21 mouse cellular contexts compared by ENCODE assay signal in genomic region chr3:9159073-9159472, GRCm38 (mm10).
A peak's percentile ranks its signal among the peaks of the same experiment; 100 is the strongest.
DNase-seq lines count a peak whose midpoint lies in the region; ATAC-seq and TF ChIP-seq lines count a peak whose summit lies in the region.
"Had no signal": no experiment of that assay in that cellular context is flagged by ENCODE, and none has a peak within 500 bp of the region (broad histone marks: within the 10 kb centered on the region; RNA-seq: fewer than 3 reads in every experiment).

No protein-coding gene starts in this region.

- H3K27ac ChIP-seq in heart, embryonic 11.5 days (ENCODE audit: low read depth, low read length), result no peak overlapping the region
- H3K27ac ChIP-seq in heart, adult 2 months, result no peak overlapping the region
- H3K27ac ChIP-seq in kidney, embryonic 16.5 days (ENCODE audit: low read length), result no peak overlapping the region
- H3K27ac ChIP-seq in embryonic facial prominence, embryonic 10.5 days (replicated peaks), result no peak overlapping the region
- H3K27ac ChIP-seq: forebrain, embryonic 12.5 days; hindbrain, embryonic 15.5 days; midbrain, embryonic 12.5 days; neural tube, embryonic 15.5 days had no signal

- no peak for ATAC-seq in heart, embryonic 11.5 days (replicated peaks; ENCODE audit: insufficient number of reproducible peaks, low FRiP score, low TSS enrichment)
- ATAC-seq in kidney, embryonic 16.5 days (ENCODE audit: low FRiP score, low TSS enrichment), result no peak
- ATAC-seq: liver, postnatal 0 days had no signal

- H3K4me1 ChIP-seq in heart, embryonic 11.5 days (ENCODE audit: control insufficient read depth, insufficient read depth, low read length), result no peaks in the 10 kb centered on the region
- no peaks in the 10 kb centered on the region for H3K4me1 ChIP-seq in heart, adult 2 months (ENCODE audit: control insufficient read depth, insufficient read depth, low read length)
- no peaks in the 10 kb centered on the region for H3K4me1 ChIP-seq in kidney, embryonic 16.5 days (ENCODE audit: insufficient read depth, low read length)
- peaks cover 5% of the 10 kb centered on the region for H3K4me1 ChIP-seq in embryonic facial prominence, embryonic 10.5 days
- H3K4me1 ChIP-seq in lung, adult 2 months (ENCODE audit: control insufficient read depth, insufficient read depth, low read length), result no peaks in the 10 kb centered on the region
- H3K4me1 ChIP-seq: hindbrain, embryonic 15.5 days; midbrain, embryonic 12.5 days; neural tube, embryonic 15.5 days had no signal

- no peak overlapping the region for H3K9ac ChIP-seq in heart, embryonic 11.5 days (ENCODE audit: low read depth, low read length)
- no peak overlapping the region for H3K9ac ChIP-seq in heart, adult 2 months (ENCODE audit: low read depth, low read length)
- H3K9ac ChIP-seq in kidney, embryonic 16.5 days (replicated peaks; ENCODE audit: low read length), result no peak overlapping the region
- H3K9ac ChIP-seq: forebrain, embryonic 12.5 days; hindbrain, embryonic 15.5 days; liver, postnatal 0 days; midbrain, embryonic 12.5 days; neural tube, embryonic 15.5 days had no signal

- no peaks in the 10 kb centered on the region for H3K79me2 ChIP-seq in heart, adult 2 months (replicated peaks; ENCODE audit: control insufficient read depth, insufficient read depth, low read length)

- TF ChIP-seq EP300 in heart, adult 2 months (IDR thresholded peaks at IDR 0.05; ENCODE audit: insufficient read depth, low read depth, low read length), result no peak

- WGBS in heart, embryonic 11.5 days (ENCODE audit: insufficient replicate concordance), result 38% methylated on average over 15 of the region's 15 CpGs
- WGBS in heart, adult 2 months, result 46% methylated on average over 15 of the region's 15 CpGs
- WGBS in kidney, embryonic 16.5 days, result 25% methylated on average over 15 of the region's 15 CpGs
- 34% methylated on average over 15 of the region's 15 CpGs for WGBS in embryonic facial prominence, embryonic 10.5 days
- WGBS in lung, adult 2 months, result 42% methylated on average over 15 of the region's 15 CpGs

- no peaks in the 10 kb centered on the region for H3K27me3 ChIP-seq in heart, embryonic 11.5 days (ENCODE audit: control insufficient read depth, insufficient read depth, low read length)
- H3K27me3 ChIP-seq in heart, adult 2 months (ENCODE audit: control insufficient read depth, insufficient read depth, low read length), result no peaks in the 10 kb centered on the region
- H3K27me3 ChIP-seq in kidney, embryonic 16.5 days (ENCODE audit: insufficient read depth, low read length), result no peaks in the 10 kb centered on the region
- H3K27me3 ChIP-seq in embryonic facial prominence, embryonic 10.5 days (replicated peaks; ENCODE audit: low read depth, poor library complexity, severe bottlenecking), result no peaks in the 10 kb centered on the region
- H3K27me3 ChIP-seq: forebrain, embryonic 12.5 days; hindbrain, embryonic 15.5 days; midbrain, embryonic 12.5 days; neural tube, embryonic 15.5 days had no signal

- TF ChIP-seq CTCF in heart, adult 2 months (IDR thresholded peaks at IDR 0.05), result no peak
- no peak for TF ChIP-seq CTCF in lung, adult 2 months (IDR thresholded peaks at IDR 0.05; ENCODE audit: insufficient read depth, low read length)

- no peaks in the 10 kb centered on the region for H3K9me3 ChIP-seq in heart, embryonic 11.5 days (replicated peaks; ENCODE audit: control insufficient read depth, low read length)
- H3K9me3 ChIP-seq in kidney, embryonic 16.5 days (ENCODE audit: low read length), result peaks cover 2% of the 10 kb centered on the region; the same call in 1 of the 2 replicates
- no peaks in the 10 kb centered on the region for H3K9me3 ChIP-seq in embryonic facial prominence, embryonic 10.5 days
- H3K9me3 ChIP-seq: forebrain, embryonic 12.5 days; hindbrain, embryonic 15.5 days; midbrain, embryonic 12.5 days; neural tube, embryonic 15.5 days had no signal

- intact Hi-C loops in heart, adult 2 months (cut with DNase I), result no loop called here

- DNase-seq in heart, adult 2 months, result no peak
- no peak for DNase-seq in kidney, adult 18-20 months
- DNase-seq in R1 (ENCODE audit: low read depth, low spot score), result peak; percentile 66
- DNase-seq in embryonic facial prominence, embryonic 10.5 days (ENCODE audit: low spot score), result peak; percentile 21
- no peak for DNase-seq in lung, adult 2 months
- no peak for DNase-seq in thymus, postnatal 10 days (ENCODE audit: low spot score in 2 of 2)
- DNase-seq: adrenal gland, postnatal 25 days; cerebellum, adult 8-10 months; gastrocnemius, postnatal 36 days; kidney, postnatal 10 days; liver; liver, postnatal 0 days; lung, postnatal 36 days; right cerebral cortex, postnatal 25 days had no signal

- H3K36me3 ChIP-seq in heart, embryonic 11.5 days (ENCODE audit: control insufficient read depth, insufficient read depth, low read length), result no peaks in the 10 kb centered on the region
- no peaks in the 10 kb centered on the region for H3K36me3 ChIP-seq in heart, adult 2 months (ENCODE audit: control insufficient read depth, insufficient read depth, low read length)
- no peaks in the 10 kb centered on the region for H3K36me3 ChIP-seq in kidney, embryonic 16.5 days (ENCODE audit: insufficient read depth, low read length)
- no peaks in the 10 kb centered on the region for H3K36me3 ChIP-seq in embryonic facial prominence, embryonic 10.5 days (replicated peaks)
- H3K36me3 ChIP-seq: forebrain, embryonic 12.5 days; hindbrain, embryonic 15.5 days; midbrain, embryonic 12.5 days; neural tube, embryonic 15.5 days had no signal

- no peak for TF ChIP-seq POLR2A in heart, adult 2 months (IDR thresholded peaks at IDR 0.05; ENCODE audit: insufficient read depth, low read depth, low read length)
- no peak for TF ChIP-seq POLR2A in lung, adult 2 months (IDR thresholded peaks at IDR 0.05; ENCODE audit: borderline replicate concordance, extremely low read depth, low read depth, low read length)

- peak overlapping the region; percentile 20; the same call in 1 of the 2 replicates for H3K4me2 ChIP-seq in heart, embryonic 11.5 days
- 0 out of 2 replicates have a peak overlapping the region, but pooled peaks have one; percentile 5 for H3K4me2 ChIP-seq in kidney, embryonic 16.5 days (replicated peaks; ENCODE audit: low read depth, low read length)
- H3K4me2 ChIP-seq: forebrain, embryonic 12.5 days; hindbrain, embryonic 15.5 days; midbrain, embryonic 12.5 days; neural tube, embryonic 15.5 days had no signal

- no peak overlapping the region for H3K4me3 ChIP-seq in heart, embryonic 11.5 days (ENCODE audit: low read depth, low read length)
- H3K4me3 ChIP-seq in heart, adult 2 months, result no peak overlapping the region
- H3K4me3 ChIP-seq in kidney, embryonic 16.5 days (ENCODE audit: low read length), result no peak overlapping the region
- H3K4me3 ChIP-seq in embryonic facial prominence, embryonic 10.5 days, result no peak overlapping the region
- H3K4me3 ChIP-seq in lung, adult 2 months (replicated peaks; ENCODE audit: extremely low read depth, low read depth, low read length), result no peak overlapping the region
- H3K4me3 ChIP-seq: forebrain, embryonic 12.5 days; hindbrain, embryonic 15.5 days; midbrain, embryonic 12.5 days; myocyte; neural tube, embryonic 15.5 days had no signal

Comparison
In these comparisons a context has a peak if more than half of its experiments do, and no peak if none do; other contexts are left out.
1. DNase-seq: peak in R1 (single experiment) and embryonic facial prominence, embryonic 10.5 days (single experiment); none in heart, adult 2 months (0 of 2), kidney, adult 18-20 months (single experiment), lung, adult 2 months (single experiment) and thymus, postnatal 10 days (0 of 2).